Mouse (Mus musculus): ENCODE results near the gene Ccz1. TPM values are rescaled to one million over a fixed set of nuclear protein-coding genes. Genes with fewer than 3 reads are reported as not detected.
"Not testable (repeated sequence)": the region's sequence is repeated elsewhere in the genome, so short reads cannot be mapped to it uniquely, and the experiment has no call there.

The Ccz1 gene
- polyA plus RNA-seq, 1 experiment, result 71.9 TPM

- TF ChIP-seq POLR2A (IDR thresholded peaks at IDR 0.05; ENCODE audit: borderline replicate concordance, low read depth, low read length) (no peak), CTCF (IDR thresholded peaks at IDR 0.05; ENCODE audit: low read depth, low read length) (no peak)
- Histone ChIP-seq H3K4me1 (ENCODE audit: control insufficient read depth, insufficient read depth, low read length) (no peaks in the 10 kb centered on the region), H3K4me3 (ENCODE audit: insufficient read depth, low read length) (no peak overlapping the region), H3K27ac (ENCODE audit: insufficient read depth, low read depth, low read length) (no peak overlapping the region)
Measured at GRCm38 (mm10) chr5:144039156-144039675, 24.5 kb upstream of the Ccz1 start.

- Histone ChIP-seq H3K27ac (ENCODE audit: insufficient read depth, low read depth, low read length) (no peak overlapping the region), H3K4me1 (ENCODE audit: control insufficient read depth, insufficient read depth, low read length) (no peaks in the 10 kb centered on the region), H3K4me3 (ENCODE audit: insufficient read depth, low read length) (no peak overlapping the region)
- no peak for TF ChIP-seq POLR2A (IDR thresholded peaks at IDR 0.05; ENCODE audit: borderline replicate concordance, low read depth, low read length)
Measured at GRCm38 (mm10) chr5:144036952-144037351, 22.3 kb upstream of the Ccz1 start.

DNA sequence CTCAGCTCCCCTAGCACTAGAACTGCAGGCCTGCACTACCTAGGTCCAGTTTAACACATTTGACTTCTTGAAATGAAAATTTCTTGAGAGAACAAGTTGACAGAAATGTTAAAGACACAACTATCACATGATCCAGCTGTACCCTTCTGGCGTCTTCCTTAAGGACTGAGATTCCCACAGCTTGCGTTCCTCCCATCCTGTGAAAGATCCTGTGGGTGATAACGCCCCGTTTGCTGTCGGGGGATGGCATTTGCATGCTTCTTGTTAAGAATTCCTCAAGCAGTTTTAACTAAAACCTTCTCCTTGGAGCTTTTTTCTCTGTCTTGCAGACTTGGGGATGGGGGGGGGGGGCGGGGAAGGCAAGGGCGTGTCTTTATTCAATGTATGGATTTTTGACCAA lies 19.9 kb upstream of the Ccz1 start:
- TF ChIP-seq POLR2A (IDR thresholded peaks at IDR 0.05; ENCODE audit: borderline replicate concordance, low read depth, low read length), result no peak
- no peak for TF ChIP-seq CTCF (IDR thresholded peaks at IDR 0.05; ENCODE audit: low read depth, low read length)
- no peaks in the 10 kb centered on the region for H3K4me1 ChIP-seq (ENCODE audit: control insufficient read depth, insufficient read depth, low read length)
- no peak overlapping the region for H3K27ac ChIP-seq (ENCODE audit: insufficient read depth, low read depth, low read length)
- H3K4me3 ChIP-seq (ENCODE audit: insufficient read depth, low read length), result no peak overlapping the region

DNA sequence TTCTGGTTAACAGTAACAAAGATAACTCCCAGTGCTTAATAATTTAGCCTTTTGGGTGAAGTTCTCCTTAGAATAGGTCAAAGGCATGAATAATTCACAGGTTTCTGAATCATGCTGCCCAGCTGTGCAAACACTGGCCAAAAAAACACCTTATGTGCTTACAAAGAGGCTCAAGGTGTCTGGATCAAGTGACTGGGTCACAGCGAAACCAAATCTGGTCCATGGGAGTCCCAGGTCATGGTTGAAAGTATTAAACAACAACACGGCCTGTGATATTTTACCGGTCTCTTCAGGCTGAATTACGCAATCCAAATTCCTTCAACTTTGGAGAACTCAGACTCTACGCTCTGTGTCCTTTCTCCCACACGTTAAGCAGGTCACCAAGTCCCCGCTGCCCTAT lies 17.8 kb upstream of the Ccz1 start:
- TF ChIP-seq POLR2A (IDR thresholded peaks at IDR 0.05; ENCODE audit: borderline replicate concordance, low read depth, low read length) (no peak), CTCF (IDR thresholded peaks at IDR 0.05; ENCODE audit: low read depth, low read length) (no peak)
- Histone ChIP-seq H3K4me1 (ENCODE audit: control insufficient read depth, insufficient read depth, low read length) (no peaks in the 10 kb centered on the region), H3K27ac (ENCODE audit: insufficient read depth, low read depth, low read length) (no peak overlapping the region), H3K4me3 (ENCODE audit: insufficient read depth, low read length) (no peak overlapping the region)

- Histone ChIP-seq H3K4me1 (ENCODE audit: control insufficient read depth, insufficient read depth, low read length) (no peaks in the 10 kb centered on the region), H3K27ac (ENCODE audit: insufficient read depth, low read depth, low read length) (no peak within 1 kb of the TSS), H3K4me3 (ENCODE audit: insufficient read depth, low read length) (no peak within 1 kb of the TSS)
- TF ChIP-seq CTCF (IDR thresholded peaks at IDR 0.05; ENCODE audit: low read depth, low read length), result no peak
- TF ChIP-seq POLR2A (IDR thresholded peaks at IDR 0.05; ENCODE audit: borderline replicate concordance, low read depth, low read length), result no peak
Measured at GRCm38 (mm10) chr5:144026620-144027263, 12.1 kb upstream of the Ccz1 start, which contains the start of gene Ocm. Gene Ocm (minus strand): TSS chr5:144026670.

- Histone ChIP-seq H3K4me3 (ENCODE audit: insufficient read depth, low read length) (no peak overlapping the region), H3K4me1 (ENCODE audit: control insufficient read depth, insufficient read depth, low read length) (peaks cover 10% of the 10 kb centered on the region), H3K27ac (ENCODE audit: insufficient read depth, low read depth, low read length) (no peak overlapping the region)
- TF ChIP-seq POLR2A (IDR thresholded peaks at IDR 0.05; ENCODE audit: borderline replicate concordance, low read depth, low read length) (no peak), CTCF (IDR thresholded peaks at IDR 0.05; ENCODE audit: low read depth, low read length) (no peak)
Measured at GRCm38 (mm10) chr5:144015845-144016244, 1.2 kb upstream of the Ccz1 start.

DNA sequence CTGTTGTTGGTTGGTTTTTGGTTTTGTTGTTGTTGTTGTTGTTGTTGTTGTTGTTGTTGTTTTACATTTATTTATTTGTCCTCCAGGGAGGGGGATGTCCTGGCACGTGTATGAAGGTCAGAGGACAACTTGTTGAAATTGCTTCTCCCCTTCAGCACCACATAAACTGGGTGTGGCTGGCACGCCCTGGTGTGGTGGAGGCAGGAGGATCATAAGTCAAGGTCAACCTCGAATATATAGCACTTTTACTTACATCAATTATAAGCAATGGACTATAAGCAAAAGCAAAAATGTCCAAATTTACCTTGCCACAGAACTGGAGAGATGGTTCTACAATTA lies 604 bp upstream of the Ccz1 start:
- Histone ChIP-seq H3K4me3 (ENCODE audit: insufficient read depth, low read length) (peak overlapping the region; percentile 89), H3K4me1 (ENCODE audit: control insufficient read depth, insufficient read depth, low read length) (peaks cover 10% of the 10 kb centered on the region), H3K27ac (ENCODE audit: insufficient read depth, low read depth, low read length) (no peak overlapping the region)
- TF ChIP-seq CTCF (IDR thresholded peaks at IDR 0.05; ENCODE audit: low read depth, low read length) (no peak), POLR2A (IDR thresholded peaks at IDR 0.05; ENCODE audit: borderline replicate concordance, low read depth, low read length) (no peak)

- Histone ChIP-seq H3K27ac (ENCODE audit: insufficient read depth, low read depth, low read length) (peak overlapping the region; percentile 55), H3K4me3 (ENCODE audit: insufficient read depth, low read length) (peak overlapping the region; percentile 89)
- H3K4me1 ChIP-seq (ENCODE audit: control insufficient read depth, insufficient read depth, low read length), result not testable (repeated sequence)
Measured at GRCm38 (mm10) chr5:144013366-144014134, 1.1 kb downstream of the Ccz1 start.

GRCm38 (mm10) chr5:144002461-144003192 lies 12.1 kb downstream of the Ccz1 start:
- H3K4me1 ChIP-seq (ENCODE audit: control insufficient read depth, insufficient read depth, low read length), result peaks cover 28% of the 10 kb centered on the region
- H3K4me3 ChIP-seq (ENCODE audit: insufficient read depth, low read length), result peak overlapping the region; percentile 12
- TF ChIP-seq POLR2A (IDR thresholded peaks at IDR 0.05; ENCODE audit: borderline replicate concordance, low read depth, low read length) (no peak), CTCF (IDR thresholded peaks at IDR 0.05; ENCODE audit: low read depth, low read length) (no peak)
- H3K27ac ChIP-seq (ENCODE audit: insufficient read depth, low read depth, low read length), result peak overlapping the region; percentile 85

- no peak for TF ChIP-seq POLR2A (IDR thresholded peaks at IDR 0.05; ENCODE audit: borderline replicate concordance, low read depth, low read length)
- TF ChIP-seq CTCF (IDR thresholded peaks at IDR 0.05; ENCODE audit: low read depth, low read length), result no peak
- H3K27ac ChIP-seq (ENCODE audit: insufficient read depth, low read depth, low read length), result no peak overlapping the region
- H3K4me3 ChIP-seq (ENCODE audit: insufficient read depth, low read length), result no peak overlapping the region
- H3K4me1 ChIP-seq (ENCODE audit: control insufficient read depth, insufficient read depth, low read length), result peaks cover 24% of the 10 kb centered on the region
Measured at GRCm38 (mm10) chr5:143999409-143999808, 15.3 kb downstream of the Ccz1 start.
